Mouse (Mus musculus): ENCODE data around the gene Traf3ip1. TPM values are rescaled to one million over a fixed set of nuclear protein-coding genes. Genes with fewer than 3 reads are reported as not detected.

The Traf3ip1 gene
- polyA plus RNA-seq, 1 experiment from 2014 or later: 7.9 TPM

- no peaks in the 10 kb centered on the region for H3K36me3 ChIP-seq (ENCODE audit: control insufficient read depth, insufficient read depth, low read length)
- DNase-seq (ENCODE audit: low spot score) (no peak), ATAC-seq (ENCODE audit: insufficient read depth, low FRiP score, low TSS enrichment) (no peak)
- H3K27me3 ChIP-seq (ENCODE audit: control insufficient read depth, insufficient read depth, low read length): peaks cover 3% of the 10 kb centered on the region; the same call in 1 of the 2 replicates
- H3K4me1 ChIP-seq (ENCODE audit: control insufficient read depth, insufficient read depth, low read length): no peaks in the 10 kb centered on the region
- no peak overlapping the region for H3K4me3 ChIP-seq (ENCODE audit: low read depth, low read length)
- no peak overlapping the region for H3K4me2 ChIP-seq (ENCODE audit: low read depth)
- no peak overlapping the region for H3K27ac ChIP-seq (ENCODE audit: low read depth, low read length)
- WGBS: 57% methylated on average over 2 of the region's 2 CpGs
- no peak overlapping the region for H3K9ac ChIP-seq (ENCODE audit: low read length)
- no peaks in the 10 kb centered on the region for H3K9me3 ChIP-seq (ENCODE audit: control insufficient read depth, low read length)
These were observed 39.0 kb downstream of the Traf3ip1 start for GRCm38 (mm10) chr1:91533483-91533882.

DNA sequence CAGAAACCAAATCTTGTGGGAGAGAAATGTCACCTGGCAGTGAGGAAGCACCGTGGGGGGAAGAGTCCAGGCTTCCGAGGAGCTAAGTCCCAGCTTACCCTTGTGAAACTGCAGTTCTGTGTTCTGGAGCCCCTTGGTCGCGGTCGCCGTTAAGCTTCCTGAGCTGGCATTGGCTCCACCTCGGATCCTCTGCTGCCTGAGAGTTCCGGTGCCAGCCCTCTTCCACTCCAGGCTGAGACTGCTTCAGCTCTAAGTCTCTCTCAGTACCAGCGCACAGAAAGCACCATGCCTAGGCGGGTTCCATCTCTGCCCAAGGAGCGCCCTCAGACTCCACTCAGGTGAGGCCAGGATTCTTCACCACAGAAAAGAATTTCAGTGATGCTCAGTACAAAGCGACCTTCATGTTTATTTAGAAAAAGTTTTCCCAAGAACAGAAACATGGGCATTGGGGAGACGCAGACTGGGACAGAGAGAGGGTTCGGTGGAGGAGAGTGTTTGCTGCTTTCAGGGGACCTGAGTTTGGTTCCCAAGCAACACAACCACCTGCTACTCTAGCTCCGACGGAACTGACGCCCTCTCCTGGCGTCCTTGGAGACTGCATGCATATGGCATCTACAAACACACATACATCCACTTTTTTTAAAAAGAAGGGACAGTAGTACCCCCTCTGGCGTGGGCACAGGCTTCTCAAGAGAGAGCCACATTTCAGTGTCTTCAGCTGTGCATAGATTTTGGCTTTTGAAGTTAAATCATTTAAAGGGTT, 39.7 kb downstream of the Traf3ip1 start:
- no peaks in the 10 kb centered on the region for H3K9me3 ChIP-seq (ENCODE audit: control insufficient read depth, low read length)
- no peak overlapping the region for H3K27ac ChIP-seq (ENCODE audit: low read depth, low read length)
- H3K9ac ChIP-seq (ENCODE audit: low read length): no peak overlapping the region
- H3K4me1 ChIP-seq (ENCODE audit: control insufficient read depth, insufficient read depth, low read length): no peaks in the 10 kb centered on the region
- no peak overlapping the region for H3K4me3 ChIP-seq (ENCODE audit: low read depth, low read length)
- H3K27me3 ChIP-seq (ENCODE audit: control insufficient read depth, insufficient read depth, low read length): peaks cover 6% of the 10 kb centered on the region; the same call in 1 of the 2 replicates
- H3K4me2 ChIP-seq (ENCODE audit: low read depth): no peak overlapping the region
- ATAC-seq (ENCODE audit: insufficient read depth, low FRiP score, low TSS enrichment) (no peak), DNase-seq (ENCODE audit: low spot score) (no peak)
- 81% methylated on average over 19 of the region's 19 CpGs for WGBS
- H3K36me3 ChIP-seq (ENCODE audit: control insufficient read depth, insufficient read depth, low read length): no peaks in the 10 kb centered on the region

- Histone ChIP-seq H3K36me3 (ENCODE audit: control insufficient read depth, insufficient read depth, low read length) (no peaks in the 10 kb centered on the region), H3K9me3 (ENCODE audit: control insufficient read depth, low read length) (no peaks in the 10 kb centered on the region), H3K4me3 (ENCODE audit: low read depth, low read length) (no peak overlapping the region), H3K4me1 (ENCODE audit: control insufficient read depth, insufficient read depth, low read length) (peaks cover 15% of the 10 kb centered on the region), H3K27me3 (ENCODE audit: control insufficient read depth, insufficient read depth, low read length) (peaks cover 13% of the 10 kb centered on the region; the same call in 1 of the 2 replicates), H3K9ac (ENCODE audit: low read length) (no peak overlapping the region), H3K4me2 (ENCODE audit: low read depth) (no peak overlapping the region), H3K27ac (ENCODE audit: low read depth, low read length) (no peak overlapping the region)
- ATAC-seq (ENCODE audit: insufficient read depth, low FRiP score, low TSS enrichment): no peak
- 24% methylated on average over 22 of the region's 22 CpGs for WGBS
- DNase-seq (ENCODE audit: low spot score): no peak
These were observed 43.5 kb downstream of the Traf3ip1 start for GRCm38 (mm10) chr1:91537786-91538569.

GRCm38 (mm10) chr1:91538570-91538929, 44.1 kb downstream of the Traf3ip1 start:
- ATAC-seq (ENCODE audit: insufficient read depth, low FRiP score, low TSS enrichment): no peak
- peaks cover 15% of the 10 kb centered on the region for H3K4me1 ChIP-seq (ENCODE audit: control insufficient read depth, insufficient read depth, low read length)
- H3K4me3 ChIP-seq (ENCODE audit: low read depth, low read length): no peak overlapping the region
- H3K27me3 ChIP-seq (ENCODE audit: control insufficient read depth, insufficient read depth, low read length): peaks cover 13% of the 10 kb centered on the region; the same call in 1 of the 2 replicates
- H3K9me3 ChIP-seq (ENCODE audit: control insufficient read depth, low read length): no peaks in the 10 kb centered on the region
- DNase-seq (ENCODE audit: low spot score): no peak
- no peak overlapping the region for H3K9ac ChIP-seq (ENCODE audit: low read length)
- no peak overlapping the region for H3K27ac ChIP-seq (ENCODE audit: low read depth, low read length)
- H3K36me3 ChIP-seq (ENCODE audit: control insufficient read depth, insufficient read depth, low read length): no peaks in the 10 kb centered on the region
- no peak overlapping the region for H3K4me2 ChIP-seq (ENCODE audit: low read depth)
- 73% methylated on average over 1 of the region's 1 CpGs for WGBS

GRCm38 (mm10) chr1:91539246-91539645, 44.8 kb downstream of the Traf3ip1 start:
- Histone ChIP-seq H3K4me3 (ENCODE audit: low read depth, low read length) (no peak overlapping the region), H3K36me3 (ENCODE audit: control insufficient read depth, insufficient read depth, low read length) (no peaks in the 10 kb centered on the region), H3K27me3 (ENCODE audit: control insufficient read depth, insufficient read depth, low read length) (peaks cover 13% of the 10 kb centered on the region; the same call in 1 of the 2 replicates), H3K4me1 (ENCODE audit: control insufficient read depth, insufficient read depth, low read length) (peaks cover 15% of the 10 kb centered on the region), H3K9me3 (ENCODE audit: control insufficient read depth, low read length) (no peaks in the 10 kb centered on the region), H3K27ac (ENCODE audit: low read depth, low read length) (no peak overlapping the region), H3K4me2 (ENCODE audit: low read depth) (peak overlapping the region; percentile 98; the same call in 1 of the 2 replicates), H3K9ac (ENCODE audit: low read length) (no peak overlapping the region)
- WGBS: 46% methylated on average over 6 of the region's 6 CpGs
- DNase-seq (ENCODE audit: low spot score) (no peak), ATAC-seq (ENCODE audit: insufficient read depth, low FRiP score, low TSS enrichment) (no peak)

DNA sequence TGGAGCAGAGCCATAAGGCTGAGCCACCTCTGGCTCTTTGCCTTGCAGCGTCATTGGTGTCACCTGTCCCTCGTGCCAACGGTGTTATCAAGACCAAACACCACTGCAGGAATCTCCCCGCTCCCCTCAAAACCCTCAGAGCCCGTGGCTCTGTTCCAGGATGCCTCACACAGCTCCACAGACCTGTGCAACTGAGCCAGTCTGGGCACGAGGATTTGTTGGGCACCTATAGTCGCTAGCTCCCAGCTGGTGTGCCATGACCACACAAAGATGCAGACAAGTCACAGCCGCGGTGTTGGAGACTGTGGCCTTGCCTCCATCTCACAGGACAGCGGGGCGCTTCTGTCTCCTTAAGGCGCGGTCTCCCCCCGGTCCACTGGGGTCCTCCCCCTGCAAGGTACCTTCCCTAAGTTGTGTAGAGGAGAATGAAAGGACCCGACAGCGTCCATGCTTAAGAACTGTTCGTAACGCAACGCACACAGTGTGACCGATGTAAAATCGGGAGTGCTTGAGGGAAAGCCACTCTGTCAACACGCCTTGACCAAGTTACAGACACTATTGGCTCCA, 45.3 kb downstream of the Traf3ip1 start:
- Histone ChIP-seq H3K9me3 (ENCODE audit: control insufficient read depth, low read length) (no peaks in the 10 kb centered on the region), H3K4me1 (ENCODE audit: control insufficient read depth, insufficient read depth, low read length) (peaks cover 15% of the 10 kb centered on the region), H3K27me3 (ENCODE audit: control insufficient read depth, insufficient read depth, low read length) (peaks cover 13% of the 10 kb centered on the region; the same call in 1 of the 2 replicates), H3K36me3 (ENCODE audit: control insufficient read depth, insufficient read depth, low read length) (no peaks in the 10 kb centered on the region), H3K4me3 (ENCODE audit: low read depth, low read length) (peak overlapping the region; percentile 83), H3K4me2 (ENCODE audit: low read depth) (peak overlapping the region; percentile 98), H3K27ac (ENCODE audit: low read depth, low read length) (no peak overlapping the region), H3K9ac (ENCODE audit: low read length) (peak overlapping the region; percentile 54)
- DNase-seq (ENCODE audit: low spot score) (peak; percentile 15), ATAC-seq (ENCODE audit: insufficient read depth, low FRiP score, low TSS enrichment) (peak; percentile 53)
- WGBS: 3% methylated on average over 22 of the region's 22 CpGs

DNA sequence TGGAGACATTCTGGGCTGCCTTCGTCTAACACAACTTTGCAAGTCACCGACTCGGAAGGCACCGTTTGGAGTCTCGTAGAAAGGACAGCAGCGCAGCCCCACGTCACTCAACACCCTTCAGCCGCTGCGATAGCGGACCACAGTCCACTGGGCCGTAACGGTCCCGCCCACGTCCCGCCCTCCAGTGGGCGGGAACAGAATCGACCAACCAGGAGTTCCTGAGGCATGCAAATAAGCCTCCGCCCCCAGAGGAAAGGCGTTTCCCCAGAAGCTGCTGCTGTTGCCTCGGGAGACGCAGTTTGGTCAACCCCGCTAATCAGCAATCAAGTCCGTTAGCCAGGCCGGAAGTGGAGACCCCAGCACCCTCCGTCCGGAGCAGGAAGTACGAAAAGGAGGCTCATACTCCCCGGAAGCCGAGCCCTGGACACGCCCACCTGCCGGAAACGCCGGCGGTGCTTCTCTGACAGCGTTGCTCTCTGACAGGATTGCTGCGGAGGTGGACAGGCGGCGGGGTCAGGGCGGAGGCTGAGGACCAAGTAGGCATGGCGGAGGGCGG, 45.9 kb downstream of the Traf3ip1 start, which contains the start of gene Asb1:
Gene Asb1, plus strand, starts transcription at position 274 of the 556 bp plus-strand sequence.
- DNase-seq (ENCODE audit: low spot score) (peak; percentile 99), ATAC-seq (ENCODE audit: insufficient read depth, low FRiP score, low TSS enrichment) (peak; percentile 96)
- peaks cover 15% of the 10 kb centered on the region for H3K4me1 ChIP-seq (ENCODE audit: control insufficient read depth, insufficient read depth, low read length)
- no peaks in the 10 kb centered on the region for H3K9me3 ChIP-seq (ENCODE audit: control insufficient read depth, low read length)
- H3K4me3 ChIP-seq (ENCODE audit: low read depth, low read length): peak within 1 kb of the TSS; percentile 83
- no peaks in the 10 kb centered on the region for H3K36me3 ChIP-seq (ENCODE audit: control insufficient read depth, insufficient read depth, low read length)
- under 1% methylated on average over 41 of the region's 41 CpGs for WGBS
- peak within 1 kb of the TSS; percentile 98 for H3K4me2 ChIP-seq (ENCODE audit: low read depth)
- H3K27me3 ChIP-seq (ENCODE audit: control insufficient read depth, insufficient read depth, low read length): peaks cover 13% of the 10 kb centered on the region; the same call in 1 of the 2 replicates
- peak within 1 kb of the TSS; percentile 70 for H3K9ac ChIP-seq (ENCODE audit: low read length)
- peak within 1 kb of the TSS; percentile 34; the same call in 1 of the 2 replicates for H3K27ac ChIP-seq (ENCODE audit: low read depth, low read length)

GRCm38 (mm10) chr1:91541042-91541592, 46.7 kb downstream of the Traf3ip1 start:
- WGBS: 13% methylated on average over 15 of the region's 15 CpGs
- no peak for DNase-seq (ENCODE audit: low spot score)
- Histone ChIP-seq H3K4me3 (ENCODE audit: low read depth, low read length) (peak overlapping the region; percentile 83), H3K36me3 (ENCODE audit: control insufficient read depth, insufficient read depth, low read length) (no peaks in the 10 kb centered on the region), H3K4me1 (ENCODE audit: control insufficient read depth, insufficient read depth, low read length) (peaks cover 15% of the 10 kb centered on the region), H3K27me3 (ENCODE audit: control insufficient read depth, insufficient read depth, low read length) (peaks cover 13% of the 10 kb centered on the region; the same call in 1 of the 2 replicates), H3K27ac (ENCODE audit: low read depth, low read length) (peak overlapping the region; percentile 34; the same call in 1 of the 2 replicates), H3K9ac (ENCODE audit: low read length) (peak overlapping the region; percentile 70), H3K4me2 (ENCODE audit: low read depth) (peak overlapping the region; percentile 98), H3K9me3 (ENCODE audit: control insufficient read depth, low read length) (no peaks in the 10 kb centered on the region)
- no peak for ATAC-seq (ENCODE audit: insufficient read depth, low FRiP score, low TSS enrichment)

Data from neural tube, embryonic 11.5 days (tissue).